Mouse (Mus musculus) embryonic facial prominence, embryonic 11.5 days (tissue): Measurements from ENCODE around the gene Ntrk2. TPM values are rescaled to one million over a fixed set of nuclear protein-coding genes. Genes with fewer than 3 reads are reported as not detected.

ENCODE experiments used
- ATAC-seq: fragments of 200-750 bp; cut with Nextera tagmentation; replicated peaks from 2 replicates; pipeline ENCODE4 v1.8.0; 2017; ENCODE audit warnings: low read depth; ENCODE audit not compliant: insufficient number of reproducible peaks, low FRiP score, low TSS enrichment
- DNase-seq: peaks from one replicate; pipeline ENCODE4 v3.0.0-alpha.2; 2015; ENCODE audit warnings: low spot score
- H3K27ac ChIP-seq: fragments of 300-500 bp; sonication (generic); replicated peaks from 2 replicates; pipeline ENCODE4 v1.5.1; 2014; ENCODE audit warnings: mild to moderate bottlenecking, low read depth, low read length, control low read depth
- H3K27me3 ChIP-seq: fragments of 300-500 bp; sonication (generic); 2 replicates; pipeline ENCODE4 v1.6.1; 2014; ENCODE audit warnings: mild to moderate bottlenecking, low read length, moderate library complexity, mixed read lengths; ENCODE audit not compliant: control insufficient read depth, insufficient read depth
- H3K36me3 ChIP-seq: fragments of 300-500 bp; sonication (generic); replicated peaks from 2 replicates; pipeline ENCODE4 v1.6.1; 2014; ENCODE audit warnings: low read depth, mild to moderate bottlenecking, low read length, moderate library complexity, mixed read lengths; ENCODE audit not compliant: control insufficient read depth, insufficient read depth
- H3K4me1 ChIP-seq: fragments of 300-500 bp; sonication (generic); 2 replicates; pipeline ENCODE4 v1.6.1; 2014; ENCODE audit warnings: low read length, mixed read lengths; ENCODE audit not compliant: control insufficient read depth, insufficient read depth
- H3K4me2 ChIP-seq: fragments of 300-500 bp; sonication (generic); 2 replicates; pipeline ENCODE4 v1.6.1; 2014; ENCODE audit warnings: low read depth, mild to moderate bottlenecking, control low read depth, low read length, moderate library complexity
- H3K4me3 ChIP-seq: fragments of 300-500 bp; sonication (generic); 2 replicates; pipeline ENCODE4 v1.5.1; 2014; ENCODE audit warnings: low read depth, low read length, control low read depth
- H3K9ac ChIP-seq: fragments of 300-500 bp; sonication (generic); replicated peaks from 2 replicates; pipeline ENCODE4 v1.6.1; 2014; ENCODE audit warnings: mild to moderate bottlenecking, control low read depth, low read length
- H3K9me3 ChIP-seq: fragments of 300-500 bp; sonication (generic); replicated peaks from 2 replicates; pipeline ENCODE4 v1.6.1; 2016; ENCODE audit warnings: mild to moderate bottlenecking, low read length, inconsistent platforms, mixed read lengths; ENCODE audit not compliant: control insufficient read depth
- WGBS: fragments of 180-500 bp; shearing (Covaris S2); extraction: QIAGEN DNeasy Blood & Tissue Kit; methylation state at CpG from one replicate; pipeline ENCODE4 v1.1.7; 2014; 5-methylcytosine and 5-hydroxymethylcytosine counted together
- polyA plus RNA-seq: library from polyadenylated mRNA; unstranded; fragments of >200 nt; fragmentation: Nextera tagmentation; extraction: Ambion mirVana; gene quantifications from 2 replicates; pipeline ENCODE4 v1.2.1, GENCODE M21; 2014

Ntrk2 gene
- polyA plus RNA-seq, 1 experiment from 2014 or later = 13.6 TPM

GRCm38 (mm10) chr13:58902313-58902712, 95.9 kb downstream of the Ntrk2 start:
- no peak overlapping the region for H3K4me2 ChIP-seq
- no peaks in the 10 kb centered on the region for H3K36me3 ChIP-seq
- H3K9me3 ChIP-seq = no peaks in the 10 kb centered on the region
- WGBS = 88% methylated on average over 8 of the region's 8 CpGs
- no peak for DNase-seq
- H3K9ac ChIP-seq = no peak overlapping the region
- H3K4me1 ChIP-seq = no peaks in the 10 kb centered on the region
- ATAC-seq = no peak
- H3K27me3 ChIP-seq = no peaks in the 10 kb centered on the region
- no peak overlapping the region for H3K4me3 ChIP-seq
- no peak overlapping the region for H3K27ac ChIP-seq

GRCm38 (mm10) chr13:58904742-58905735, 98.7 kb downstream of the Ntrk2 start:
- no peaks in the 10 kb centered on the region for H3K27me3 ChIP-seq
- H3K4me2 ChIP-seq = no peak overlapping the region
- no peak overlapping the region for H3K9ac ChIP-seq
- H3K4me3 ChIP-seq = no peak overlapping the region
- no peaks in the 10 kb centered on the region for H3K9me3 ChIP-seq
- DNase-seq = no peak
- H3K36me3 ChIP-seq = no peaks in the 10 kb centered on the region
- H3K27ac ChIP-seq = no peak overlapping the region
- 63% methylated on average over 13 of the region's 13 CpGs for WGBS
- ATAC-seq = no peak
- no peaks in the 10 kb centered on the region for H3K4me1 ChIP-seq

GRCm38 (mm10) chr13:58911936-58912335, 105.6 kb downstream of the Ntrk2 start:
- ATAC-seq (no peak), DNase-seq (no peak)
- WGBS = 90% methylated on average over 2 of the region's 2 CpGs
- Histone ChIP-seq H3K9ac (no peak overlapping the region), H3K4me1 (no peaks in the 10 kb centered on the region), H3K27ac (no peak overlapping the region), H3K4me2 (no peak overlapping the region), H3K4me3 (no peak overlapping the region), H3K9me3 (no peaks in the 10 kb centered on the region; the same call in 1 of the 2 replicates), H3K36me3 (no peaks in the 10 kb centered on the region), H3K27me3 (no peaks in the 10 kb centered on the region)

GRCm38 (mm10) chr13:58912559-58912958, 106.2 kb downstream of the Ntrk2 start:
- 0 out of 2 replicates have a peak, but pooled peaks have one; percentile 59 for ATAC-seq
- H3K36me3 ChIP-seq = no peaks in the 10 kb centered on the region
- no peak overlapping the region for H3K27ac ChIP-seq

GRCm38 (mm10) chr13:58914061-58914814, 107.9 kb downstream of the Ntrk2 start:
- H3K9me3 ChIP-seq = no peaks in the 10 kb centered on the region; the same call in 1 of the 2 replicates
- no peaks in the 10 kb centered on the region for H3K36me3 ChIP-seq
- no peak overlapping the region for H3K4me3 ChIP-seq
- DNase-seq (no peak), ATAC-seq (no peak)
- WGBS = 77% methylated on average over 6 of the region's 6 CpGs
- H3K9ac ChIP-seq = no peak overlapping the region
- no peak overlapping the region for H3K4me2 ChIP-seq
- H3K4me1 ChIP-seq = no peaks in the 10 kb centered on the region
- no peak overlapping the region for H3K27ac ChIP-seq
- H3K27me3 ChIP-seq = no peaks in the 10 kb centered on the region

More at GRCm38 (mm10) chr13:58912559-58912958, 106.2 kb downstream of the Ntrk2 start:
- no peak overlapping the region for H3K4me2 ChIP-seq
- H3K4me3 ChIP-seq = no peak overlapping the region
- no peaks in the 10 kb centered on the region for H3K27me3 ChIP-seq
- H3K9ac ChIP-seq = no peak overlapping the region
- H3K4me1 ChIP-seq = no peaks in the 10 kb centered on the region
- no peak for DNase-seq
- H3K9me3 ChIP-seq = no peaks in the 10 kb centered on the region; the same call in 1 of the 2 replicates

- Histone ChIP-seq H3K4me2 (no peak overlapping the region), H3K27ac (no peak overlapping the region), H3K9me3 (no peaks in the 10 kb centered on the region; the same call in 1 of the 2 replicates), H3K4me3 (no peak overlapping the region), H3K36me3 (no peaks in the 10 kb centered on the region), H3K27me3 (no peaks in the 10 kb centered on the region), H3K4me1 (no peaks in the 10 kb centered on the region), H3K9ac (no peak overlapping the region)
- ATAC-seq = no peak
- WGBS = 94% methylated on average over 2 of the region's 2 CpGs
- DNase-seq = no peak
Measured at GRCm38 (mm10) chr13:58916348-58916747, 110.0 kb downstream of the Ntrk2 start.

- Histone ChIP-seq H3K27me3 (no peaks in the 10 kb centered on the region), H3K9ac (no peak overlapping the region), H3K9me3 (no peaks in the 10 kb centered on the region), H3K4me1 (no peaks in the 10 kb centered on the region), H3K4me3 (no peak overlapping the region), H3K36me3 (no peaks in the 10 kb centered on the region), H3K27ac (no peak overlapping the region), H3K4me2 (no peak overlapping the region)
- DNase-seq (no peak), ATAC-seq (no peak)
- WGBS = 90% methylated on average over 7 of the region's 7 CpGs
Measured at GRCm38 (mm10) chr13:58920241-58920640, 113.9 kb downstream of the Ntrk2 start.
